Mouse (Mus musculus) E14TG2a.4 (cell line): ENCODE measurements around the gene Sept11.

ENCODE experiments used
- CTCF ChIP-seq: conservative IDR thresholded peaks from 2 replicates; pipeline ENCODE4 v1.5.1; 2014; ENCODE audit warnings: low read length
- NANOG ChIP-seq: IDR thresholded peaks from 2 replicates; pipeline ENCODE4 v1.6.1; 2014; ENCODE audit warnings: borderline replicate concordance, low read length, mixed read lengths

DNA sequence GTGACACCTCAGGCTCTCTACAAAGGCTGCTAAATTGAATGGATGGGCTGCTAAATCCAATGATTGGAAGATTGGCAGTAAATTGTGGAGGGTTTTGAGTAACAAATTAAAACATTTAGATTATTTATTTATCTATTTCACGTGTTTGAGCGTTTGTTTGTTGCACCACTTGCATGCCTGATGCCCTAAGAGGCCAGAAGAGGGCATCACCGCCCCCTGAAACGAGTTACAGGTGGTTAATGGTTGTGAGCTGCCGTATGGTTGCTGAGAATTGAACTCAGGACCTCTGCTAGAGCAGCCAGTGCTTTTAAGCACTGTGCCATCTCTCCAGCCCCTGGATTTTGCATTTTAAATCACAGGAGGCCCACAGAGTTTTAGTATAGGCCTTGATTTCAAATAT, 42.2 kb upstream of the Sept11 start:
- TF ChIP-seq CTCF (peak; percentile 38), NANOG (no peak)
